Mouse (Mus musculus): ENCODE measurements at regions not wholly inside any gene's neighbourhood (a gene's known extent, or its start where the extent isn't known, plus 50 kb on each side); places are given as distances from the start of the nearest gene placed in this dataset.

GRCm38 (mm10) chr1:89015385-89015784 is 54.8 kb upstream of the Sh3bp4 start:
- 27% methylated on average over 12 of the region's 12 CpGs for WGBS
- no peaks in the 10 kb centered on the region for H3K27me3 ChIP-seq (replicated peaks; ENCODE audit: control insufficient read depth, insufficient read depth, low read length)
- peak overlapping the region; percentile 23; the same call in 1 of the 2 replicates for H3K27ac ChIP-seq (ENCODE audit: low read length)
- peak overlapping the region; percentile 11; the same call in 1 of the 2 replicates for H3K9ac ChIP-seq (ENCODE audit: low read depth, low read length)
- H3K36me3 ChIP-seq (ENCODE audit: control insufficient read depth, insufficient read depth, low read length), result no peaks in the 10 kb centered on the region
- peak overlapping the region; percentile 38; the same call in 1 of the 2 replicates for H3K4me2 ChIP-seq (ENCODE audit: low read depth, low read length)
- peak; percentile 90 for ATAC-seq
- H3K4me3 ChIP-seq (ENCODE audit: low read length), result no peak overlapping the region; the same call in 1 of the 2 replicates
- H3K4me1 ChIP-seq (ENCODE audit: control insufficient read depth, insufficient read depth, low read length), result peaks cover 12% of the 10 kb centered on the region; the same call in 1 of the 2 replicates
- H3K9me3 ChIP-seq (ENCODE audit: control insufficient read depth, low read length), result no peaks in the 10 kb centered on the region

GRCm38 (mm10) chr1:89015845-89016244 is 54.4 kb upstream of the Sh3bp4 start:
- H3K4me2 ChIP-seq (ENCODE audit: low read depth, low read length), result peak overlapping the region; percentile 38; the same call in 1 of the 2 replicates
- WGBS, result 58% methylated on average over 10 of the region's 10 CpGs
- peak overlapping the region; percentile 11; the same call in 1 of the 2 replicates for H3K9ac ChIP-seq (ENCODE audit: low read depth, low read length)
- no peak overlapping the region; the same call in 1 of the 2 replicates for H3K4me3 ChIP-seq (ENCODE audit: low read length)
- peak overlapping the region; percentile 23; the same call in 1 of the 2 replicates for H3K27ac ChIP-seq (ENCODE audit: low read length)
- no peaks in the 10 kb centered on the region for H3K36me3 ChIP-seq (ENCODE audit: control insufficient read depth, insufficient read depth, low read length)
- no peaks in the 10 kb centered on the region for H3K9me3 ChIP-seq (ENCODE audit: control insufficient read depth, low read length)
- no peaks in the 10 kb centered on the region for H3K27me3 ChIP-seq (replicated peaks; ENCODE audit: control insufficient read depth, insufficient read depth, low read length)
- peaks cover 12% of the 10 kb centered on the region; the same call in 1 of the 2 replicates for H3K4me1 ChIP-seq (ENCODE audit: control insufficient read depth, insufficient read depth, low read length)
- ATAC-seq, result peak; percentile 49

DNA sequence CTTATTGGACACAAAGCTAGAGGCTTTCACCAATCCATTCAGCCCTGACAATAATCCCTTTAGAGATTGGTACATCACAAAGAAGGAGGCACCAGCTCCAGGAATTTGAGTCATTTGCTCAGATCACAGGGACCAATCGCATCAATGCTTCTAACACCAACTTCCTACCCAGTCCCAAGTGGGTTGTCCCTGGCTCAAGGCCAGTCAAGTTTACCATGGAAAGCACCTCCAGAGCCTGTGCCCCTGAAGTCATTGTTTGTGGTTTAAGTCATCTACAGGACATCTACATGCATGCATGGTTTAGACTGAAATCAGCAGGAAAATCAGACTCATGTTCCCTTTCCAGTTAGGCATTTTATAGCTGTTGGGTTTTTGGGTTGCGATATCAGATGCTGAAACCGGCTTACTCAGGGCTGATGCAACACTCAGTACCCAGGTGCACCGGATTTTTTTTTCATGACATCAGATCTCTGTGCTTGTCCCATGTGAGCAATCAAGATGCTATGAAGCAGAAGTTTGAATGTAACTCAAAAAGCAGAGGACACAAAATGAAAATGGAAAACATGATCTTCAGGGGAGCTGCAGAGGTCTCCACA is 50.3 kb upstream of the Sh3bp4 start:
- Histone ChIP-seq H3K27me3 (replicated peaks; ENCODE audit: control insufficient read depth, insufficient read depth, low read length) (no peaks in the 10 kb centered on the region), H3K4me1 (ENCODE audit: control insufficient read depth, insufficient read depth, low read length) (peaks cover 13% of the 10 kb centered on the region), H3K27ac (ENCODE audit: low read length) (no peak overlapping the region), H3K4me3 (ENCODE audit: low read length) (no peak overlapping the region), H3K9ac (ENCODE audit: low read depth, low read length) (no peak overlapping the region), H3K36me3 (ENCODE audit: control insufficient read depth, insufficient read depth, low read length) (no peaks in the 10 kb centered on the region), H3K9me3 (ENCODE audit: control insufficient read depth, low read length) (no peaks in the 10 kb centered on the region), H3K4me2 (ENCODE audit: low read depth, low read length) (no peak overlapping the region)
- 92% methylated on average over 4 of the region's 4 CpGs for WGBS
- no peak for ATAC-seq

Data from intestine, embryonic 16.5 days (tissue).